ENCODE assay signal across 12 mouse cellular contexts in the genomic region with DNA sequence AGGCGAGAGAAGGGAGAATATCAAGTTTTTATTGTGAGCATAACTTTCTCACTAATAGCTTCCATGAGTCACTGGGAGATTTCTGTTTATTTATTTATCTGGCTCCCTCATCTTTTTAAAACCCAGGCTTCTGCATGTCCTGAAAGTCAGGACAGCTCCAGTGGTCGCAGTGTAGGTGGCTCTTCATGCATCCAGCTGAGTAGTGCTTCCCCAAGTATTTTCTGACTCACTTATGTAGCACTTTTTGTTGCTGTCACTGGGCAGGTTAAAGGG.
DNase-seq lines count a peak whose midpoint lies in the region; ATAC-seq and TF ChIP-seq lines count a peak whose summit lies in the region.
"Had no signal": no experiment of that assay in that cellular context is flagged by ENCODE, and none has a peak within 500 bp of the region (broad histone marks: within the 10 kb centered on the region; RNA-seq: fewer than 3 reads in every experiment).

No protein-coding gene starts in this region.

- TF ChIP-seq EP300 in heart, adult 2 months (IDR thresholded peaks at IDR 0.05; ENCODE audit: insufficient read depth, low read depth, low read length) = no peak
- no peak for TF ChIP-seq EP300 in stomach, postnatal 0 days (optimal IDR thresholded peaks at IDR 0.05)

- no peak for TF ChIP-seq CTCF in heart, adult 2 months (IDR thresholded peaks at IDR 0.05)
- TF ChIP-seq CTCF in kidney, adult 2 months (conservative IDR thresholded peaks at IDR 0.05; ENCODE audit: insufficient read depth, insufficient read length, low read depth, low read length) = no peak
- TF ChIP-seq CTCF in stomach, postnatal 0 days (IDR thresholded peaks at IDR 0.05; ENCODE audit: low read depth) = no peak

- no peak overlapping the region for H3K9ac ChIP-seq in heart, adult 2 months (ENCODE audit: low read depth, low read length)
- no peak overlapping the region for H3K9ac ChIP-seq in neural tube, embryonic 15.5 days (replicated peaks)
- H3K9ac ChIP-seq in stomach, postnatal 0 days (ENCODE audit: low read length) = peak overlapping the region; percentile 24; the same call in 1 of the 2 replicates
- H3K9ac ChIP-seq: hindbrain, embryonic 15.5 days had no signal

- no peak for ATAC-seq in neural tube, embryonic 15.5 days (ENCODE audit: low FRiP score)
- no peak for ATAC-seq in stomach, postnatal 0 days (ENCODE audit: low FRiP score, low TSS enrichment)

- DNase-seq in heart, adult 2 months = no peak
- no peak for DNase-seq in heart, adult 9 months (ENCODE audit: low spot score in 2 of 2)
- no peak for DNase-seq in kidney, adult 2 months
- no peak for DNase-seq in kidney, adult 9 months
- no peak for DNase-seq in neural tube, embryonic 10.5 days (ENCODE audit: extremely low spot score, low spot score)
- no peak for DNase-seq in stomach, postnatal 0 days (ENCODE audit: low spot score)
- DNase-seq in embryo, embryonic 11 days = no peak
- DNase-seq: B cell, adult 2 months; right cerebral cortex, postnatal 14 days had no signal

- H3K36me3 ChIP-seq in heart, adult 2 months (ENCODE audit: control insufficient read depth, insufficient read depth, low read length) = peaks cover 11% of the 10 kb centered on the region
- no peaks in the 10 kb centered on the region for H3K36me3 ChIP-seq in kidney, adult 2 months (ENCODE audit: control insufficient read depth, insufficient read depth, low read length)
- H3K36me3 ChIP-seq in neural tube, embryonic 15.5 days = no peaks in the 10 kb centered on the region
- H3K36me3 ChIP-seq in stomach, postnatal 0 days (ENCODE audit: control insufficient read depth, insufficient read depth, low read length) = no peaks in the 10 kb centered on the region
- H3K36me3 ChIP-seq: G1E; hindbrain, embryonic 15.5 days had no signal

- H3K27me3 ChIP-seq in heart, adult 2 months (ENCODE audit: control insufficient read depth, insufficient read depth, low read length) = no peaks in the 10 kb centered on the region
- H3K27me3 ChIP-seq in kidney, adult 2 months (replicated peaks; ENCODE audit: control insufficient read depth, insufficient read depth, low read length) = no peaks in the 10 kb centered on the region
- H3K27me3 ChIP-seq in neural tube, embryonic 15.5 days (replicated peaks) = no peaks in the 10 kb centered on the region
- H3K27me3 ChIP-seq in stomach, postnatal 0 days (ENCODE audit: control insufficient read depth, insufficient read depth, low read length) = no peaks in the 10 kb centered on the region
- H3K27me3 ChIP-seq: hindbrain, embryonic 15.5 days had no signal

- H3K4me2 ChIP-seq in neural tube, embryonic 15.5 days = no peak overlapping the region
- H3K4me2 ChIP-seq in stomach, postnatal 0 days (replicated peaks; ENCODE audit: low read depth) = no peak overlapping the region
- H3K4me2 ChIP-seq: hindbrain, embryonic 15.5 days had no signal

- H3K27ac ChIP-seq in heart, adult 2 months = peak overlapping the region; percentile 69
- H3K27ac ChIP-seq in kidney, adult 2 months (ENCODE audit: insufficient read depth, low read depth, low read length) = peak overlapping the region; percentile 24; the same call in 1 of the 2 replicates
- H3K27ac ChIP-seq in neural tube, embryonic 15.5 days (replicated peaks) = peak overlapping the region; percentile 63; the same call in 1 of the 2 replicates
- peak overlapping the region; percentile 85 for H3K27ac ChIP-seq in stomach, postnatal 0 days (replicated peaks)

- WGBS in heart, adult 2 months = 70% methylated on average over 2 of the region's 2 CpGs
- WGBS in kidney, adult 2 months = 61% methylated on average over 2 of the region's 2 CpGs
- WGBS in neural tube, embryonic 15.5 days = 74% methylated on average over 2 of the region's 2 CpGs
- 39% methylated on average over 2 of the region's 2 CpGs for WGBS in stomach, postnatal 0 days

- intact Hi-C loops in heart, adult 2 months (cut with DNase I) = no loop called here

- peaks cover 33% of the 10 kb centered on the region for H3K4me1 ChIP-seq in heart, adult 2 months (ENCODE audit: control insufficient read depth, insufficient read depth, low read length)
- H3K4me1 ChIP-seq in kidney, adult 2 months (ENCODE audit: control insufficient read depth, insufficient read depth, low read length) = peaks cover 29% of the 10 kb centered on the region
- peaks cover 36% of the 10 kb centered on the region for H3K4me1 ChIP-seq in neural tube, embryonic 15.5 days
- H3K4me1 ChIP-seq in stomach, postnatal 0 days (replicated peaks; ENCODE audit: control insufficient read depth, insufficient read depth) = peaks cover 19% of the 10 kb centered on the region

- no peaks in the 10 kb centered on the region for H3K79me2 ChIP-seq in heart, adult 2 months (replicated peaks; ENCODE audit: control insufficient read depth, insufficient read depth, low read length)

- no peak for TF ChIP-seq POLR2A in heart, adult 2 months (IDR thresholded peaks at IDR 0.05; ENCODE audit: insufficient read depth, low read depth, low read length)
- TF ChIP-seq POLR2A in kidney, adult 2 months (IDR thresholded peaks at IDR 0.05; ENCODE audit: low read depth, low read length) = no peak

- H3K9me3 ChIP-seq in neural tube, embryonic 15.5 days (replicated peaks) = no peaks in the 10 kb centered on the region
- H3K9me3 ChIP-seq in stomach, postnatal 0 days (ENCODE audit: control insufficient read depth, low read length) = no peaks in the 10 kb centered on the region
- H3K9me3 ChIP-seq: hindbrain, embryonic 15.5 days had no signal

- H3K4me3 ChIP-seq in heart, adult 2 months = no peak overlapping the region
- H3K4me3 ChIP-seq in kidney, adult 2 months (ENCODE audit: insufficient read depth, low read depth, low read length) = no peak overlapping the region
- H3K4me3 ChIP-seq in neural tube, embryonic 15.5 days (replicated peaks) = no peak overlapping the region
- H3K4me3 ChIP-seq in stomach, postnatal 0 days (ENCODE audit: low read depth, low read length) = no peak overlapping the region
- H3K4me3 ChIP-seq: hindbrain, embryonic 15.5 days had no signal

Comparison
In these comparisons a context has a peak if more than half of its experiments do, and no peak if none do; other contexts are left out.
1. H3K27ac ChIP-seq: peak in every context shown above with its lines; median percentile 85 in stomach, postnatal 0 days; 69 in heart, adult 2 months; 63 in neural tube, embryonic 15.5 days; 24 in kidney, adult 2 months.